Mouse (Mus musculus): ENCODE measurements around the gene Mtmr6. TPM values are rescaled to one million over a fixed set of nuclear protein-coding genes. Genes with fewer than 3 reads are reported as not detected.

Gene Mtmr6
- polyA plus RNA-seq, 1 experiment from 2014 or later = 27.3 TPM

DNA sequence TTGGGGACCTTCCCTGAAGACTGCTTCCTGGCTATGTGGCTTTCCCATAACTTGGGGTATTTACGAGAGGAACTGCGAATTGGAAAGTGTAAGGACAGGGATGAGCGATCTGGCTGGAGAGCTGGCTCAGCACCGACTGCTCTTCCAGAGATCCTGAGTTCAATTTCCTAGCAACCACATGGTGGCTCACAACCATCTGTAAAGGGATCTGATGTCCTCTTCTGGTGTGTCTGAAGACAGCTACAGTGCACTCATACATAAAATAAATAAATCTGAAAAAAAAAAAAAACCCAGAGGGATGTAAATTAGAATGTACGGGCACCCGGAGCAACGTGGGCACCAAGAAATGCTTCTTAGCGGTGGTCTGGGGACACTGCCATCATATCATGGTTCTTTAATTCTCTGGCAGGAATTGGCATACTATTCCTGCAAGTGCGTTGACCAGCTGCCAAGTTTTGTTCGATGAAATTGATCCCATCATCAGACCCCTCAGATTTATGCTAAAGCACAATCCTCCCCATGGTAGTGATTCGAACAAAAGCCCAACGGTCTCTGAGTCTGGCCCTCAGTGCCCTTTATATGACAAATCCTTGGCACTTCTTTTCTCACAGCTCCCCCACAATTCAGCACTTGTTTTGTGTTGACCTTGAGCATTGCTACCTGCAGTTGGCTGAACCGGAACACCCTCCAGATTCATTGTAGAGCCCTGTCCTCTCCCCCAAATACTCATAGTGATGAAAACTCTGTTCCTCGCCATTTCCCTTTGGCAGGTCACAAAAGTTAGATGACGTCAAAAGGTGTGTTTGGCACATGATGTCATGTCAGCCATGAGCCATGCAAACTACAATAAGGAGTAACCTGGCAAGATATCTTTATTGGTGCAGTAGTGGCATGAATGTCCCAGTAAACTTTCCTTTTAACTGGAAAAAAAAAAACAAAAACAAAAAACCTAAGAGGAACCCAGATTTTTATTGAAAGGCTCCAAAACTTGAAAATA is 12.7 kb upstream of the Mtmr6 start:
- H3K27ac ChIP-seq (ENCODE audit: low read depth) = peak overlapping the region; percentile 85
- 25% methylated on average over 15 of the region's 15 CpGs for WGBS
- ATAC-seq (replicated peaks; ENCODE audit: low FRiP score, low TSS enrichment, low read depth) (no peak), DNase-seq (ENCODE audit: low spot score) (no peak)
- H3K36me3 ChIP-seq (ENCODE audit: control insufficient read depth, insufficient read depth, low read length) = no peaks in the 10 kb centered on the region; the same call in 1 of the 2 replicates
- H3K4me2 ChIP-seq (ENCODE audit: low read length) = peak overlapping the region; percentile 83
- H3K9ac ChIP-seq (ENCODE audit: low read length) = peak overlapping the region; percentile 78
- H3K4me1 ChIP-seq (replicated peaks; ENCODE audit: control insufficient read depth, insufficient read depth, low read length) = peaks cover 16% of the 10 kb centered on the region
- no peaks in the 10 kb centered on the region for H3K9me3 ChIP-seq (ENCODE audit: control insufficient read depth, low read length)
- H3K27me3 ChIP-seq (replicated peaks; ENCODE audit: control insufficient read depth, insufficient read depth, low read length) = no peaks in the 10 kb centered on the region
- H3K4me3 ChIP-seq (ENCODE audit: low read depth, low read length) = peak overlapping the region; percentile 97

DNA sequence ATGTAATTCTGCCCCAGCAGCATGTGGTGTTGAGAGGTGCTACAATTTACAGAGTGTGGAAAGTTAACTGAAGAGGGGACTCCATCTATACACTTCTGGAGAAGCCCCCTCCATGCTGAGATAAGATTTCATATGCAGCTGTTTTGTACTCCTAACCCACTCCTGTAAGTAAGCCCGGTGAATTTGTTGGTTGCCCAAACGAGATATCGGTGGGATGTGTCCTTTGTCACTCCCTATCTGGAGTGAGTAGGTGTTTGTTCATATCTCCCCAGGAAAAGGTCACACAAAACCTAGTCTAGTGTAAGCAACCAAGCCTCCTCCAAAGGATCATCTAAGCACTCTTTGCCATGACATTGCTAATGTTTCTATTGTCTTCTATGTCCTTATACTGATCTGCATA is 11.6 kb upstream of the Mtmr6 start:
- H3K27me3 ChIP-seq (replicated peaks; ENCODE audit: control insufficient read depth, insufficient read depth, low read length) = no peaks in the 10 kb centered on the region
- H3K9me3 ChIP-seq (ENCODE audit: control insufficient read depth, low read length) = no peaks in the 10 kb centered on the region
- DNase-seq (ENCODE audit: low spot score) = no peak
- no peak overlapping the region for H3K4me3 ChIP-seq (ENCODE audit: low read depth, low read length)
- 88% methylated on average over 3 of the region's 3 CpGs for WGBS
- H3K36me3 ChIP-seq (ENCODE audit: control insufficient read depth, insufficient read depth, low read length) = no peaks in the 10 kb centered on the region
- no peak overlapping the region for H3K9ac ChIP-seq (ENCODE audit: low read length)
- no peak overlapping the region for H3K27ac ChIP-seq (ENCODE audit: low read depth)
- peaks cover 16% of the 10 kb centered on the region for H3K4me1 ChIP-seq (replicated peaks; ENCODE audit: control insufficient read depth, insufficient read depth, low read length)
- no peak for ATAC-seq (replicated peaks; ENCODE audit: low FRiP score, low TSS enrichment, low read depth)
- H3K4me2 ChIP-seq (ENCODE audit: low read length) = no peak overlapping the region

DNA sequence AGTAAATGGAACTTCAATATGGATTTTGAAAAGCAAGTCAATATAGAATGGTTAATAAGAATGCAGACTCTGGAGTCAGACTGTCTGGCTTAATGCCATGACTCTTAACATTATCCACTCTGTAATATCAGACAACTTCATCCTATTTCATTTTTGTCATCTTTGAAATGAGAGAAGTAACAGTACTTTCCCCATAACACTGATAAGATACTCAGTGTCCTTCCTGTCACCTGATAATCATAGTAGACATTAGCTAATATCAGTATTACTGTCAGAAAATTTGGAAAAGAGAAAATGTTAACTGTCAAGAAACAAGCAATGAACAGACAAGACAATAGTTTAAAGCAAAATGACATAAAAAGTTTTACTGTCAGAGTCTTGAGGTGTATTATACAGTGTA is 10.3 kb upstream of the Mtmr6 start:
- no peak for ATAC-seq (replicated peaks; ENCODE audit: low FRiP score, low TSS enrichment, low read depth)
- Histone ChIP-seq H3K9ac (ENCODE audit: low read length) (no peak overlapping the region), H3K27me3 (replicated peaks; ENCODE audit: control insufficient read depth, insufficient read depth, low read length) (no peaks in the 10 kb centered on the region), H3K4me3 (ENCODE audit: low read depth, low read length) (no peak overlapping the region), H3K9me3 (ENCODE audit: control insufficient read depth, low read length) (no peaks in the 10 kb centered on the region), H3K36me3 (ENCODE audit: control insufficient read depth, insufficient read depth, low read length) (no peaks in the 10 kb centered on the region), H3K4me1 (replicated peaks; ENCODE audit: control insufficient read depth, insufficient read depth, low read length) (peaks cover 11% of the 10 kb centered on the region), H3K4me2 (ENCODE audit: low read length) (no peak overlapping the region), H3K27ac (ENCODE audit: low read depth) (no peak overlapping the region)
- no peak for DNase-seq (ENCODE audit: low spot score)

DNA sequence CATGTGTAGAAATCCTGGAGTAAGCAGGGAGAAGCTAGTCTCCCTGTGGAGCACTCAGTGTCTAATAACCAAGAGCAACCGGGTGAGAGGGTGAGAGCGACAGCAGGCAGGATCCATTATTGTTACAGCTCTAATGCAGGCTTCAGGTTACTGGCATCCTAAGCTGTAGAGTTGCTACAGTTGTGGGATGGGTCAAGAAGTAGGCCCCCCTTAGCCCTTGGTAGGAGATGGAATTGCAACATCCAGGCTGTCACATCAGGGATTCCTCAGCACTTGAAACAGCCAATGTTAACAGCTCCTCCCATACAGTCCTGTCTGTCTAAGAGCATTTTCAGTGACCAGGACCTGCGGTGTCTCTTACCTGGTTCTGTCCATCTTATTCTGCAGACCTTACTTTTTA is 8.7 kb upstream of the Mtmr6 start:
- Histone ChIP-seq H3K27ac (ENCODE audit: low read depth) (no peak overlapping the region), H3K4me3 (ENCODE audit: low read depth, low read length) (no peak overlapping the region), H3K27me3 (replicated peaks; ENCODE audit: control insufficient read depth, insufficient read depth, low read length) (no peaks in the 10 kb centered on the region), H3K9me3 (ENCODE audit: control insufficient read depth, low read length) (no peaks in the 10 kb centered on the region), H3K4me2 (ENCODE audit: low read length) (no peak overlapping the region), H3K9ac (ENCODE audit: low read length) (0 out of 2 replicates have a peak overlapping the region, but pooled peaks have one; percentile 7), H3K36me3 (ENCODE audit: control insufficient read depth, insufficient read depth, low read length) (no peaks in the 10 kb centered on the region), H3K4me1 (replicated peaks; ENCODE audit: control insufficient read depth, insufficient read depth, low read length) (0 out of 2 replicates have a peak, but pooled peaks cover 4% of the 10 kb centered on the region)
- DNase-seq (ENCODE audit: low spot score) (no peak), ATAC-seq (replicated peaks; ENCODE audit: low FRiP score, low TSS enrichment, low read depth) (no peak)
- 27% methylated on average over 3 of the region's 3 CpGs for WGBS

DNA sequence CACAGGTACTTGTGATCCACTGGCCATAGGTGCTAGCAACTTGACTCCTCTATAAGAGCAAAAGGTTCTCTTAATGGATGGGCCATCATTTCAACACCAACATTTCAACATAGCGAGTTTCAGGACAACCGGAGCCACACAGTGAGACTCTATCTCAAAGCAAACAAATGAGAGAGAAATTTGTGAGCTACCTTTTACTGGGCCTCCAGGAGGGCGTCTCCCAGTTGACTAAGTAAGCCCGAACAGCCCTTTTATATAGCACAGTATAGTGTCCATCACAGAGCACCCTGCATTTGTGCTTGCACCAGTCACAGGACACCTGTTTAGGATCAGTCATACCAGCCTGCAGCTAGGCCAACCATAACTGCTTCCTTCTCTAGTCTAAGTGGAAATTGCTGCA is 7.9 kb upstream of the Mtmr6 start:
- Histone ChIP-seq H3K27ac (ENCODE audit: low read depth) (no peak overlapping the region), H3K9ac (ENCODE audit: low read length) (no peak overlapping the region), H3K36me3 (ENCODE audit: control insufficient read depth, insufficient read depth, low read length) (no peaks in the 10 kb centered on the region), H3K4me2 (ENCODE audit: low read length) (no peak overlapping the region), H3K27me3 (replicated peaks; ENCODE audit: control insufficient read depth, insufficient read depth, low read length) (no peaks in the 10 kb centered on the region), H3K9me3 (ENCODE audit: control insufficient read depth, low read length) (no peaks in the 10 kb centered on the region), H3K4me3 (ENCODE audit: low read depth, low read length) (no peak overlapping the region), H3K4me1 (replicated peaks; ENCODE audit: control insufficient read depth, insufficient read depth, low read length) (0 out of 2 replicates have a peak, but pooled peaks cover 4% of the 10 kb centered on the region)
- no peak for DNase-seq (ENCODE audit: low spot score)
- 55% methylated on average over 4 of the region's 4 CpGs for WGBS
- no peak for ATAC-seq (replicated peaks; ENCODE audit: low FRiP score, low TSS enrichment, low read depth)

DNA sequence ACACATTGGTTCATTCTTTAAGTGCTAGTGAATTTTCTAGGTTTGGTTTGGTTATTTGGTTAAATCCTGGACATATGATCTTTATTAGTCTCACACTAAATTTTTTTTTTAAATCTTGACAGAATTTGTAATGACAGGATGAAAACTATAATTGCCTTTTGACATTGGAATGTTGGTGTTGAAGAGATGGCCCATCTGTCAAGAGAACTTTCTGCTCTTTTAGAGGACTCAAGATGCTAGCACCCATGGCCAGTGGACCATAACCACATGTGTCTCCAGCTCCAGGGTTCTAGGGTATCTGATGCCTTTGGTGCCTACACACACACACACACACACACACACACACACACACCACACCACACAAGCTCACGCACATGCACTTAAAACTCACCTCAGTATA is 7.2 kb upstream of the Mtmr6 start:
- Histone ChIP-seq H3K9me3 (ENCODE audit: control insufficient read depth, low read length) (no peaks in the 10 kb centered on the region), H3K4me3 (ENCODE audit: low read depth, low read length) (no peak overlapping the region), H3K4me1 (replicated peaks; ENCODE audit: control insufficient read depth, insufficient read depth, low read length) (no peaks in the 10 kb centered on the region), H3K4me2 (ENCODE audit: low read length) (no peak overlapping the region), H3K27me3 (replicated peaks; ENCODE audit: control insufficient read depth, insufficient read depth, low read length) (no peaks in the 10 kb centered on the region), H3K27ac (ENCODE audit: low read depth) (no peak overlapping the region), H3K9ac (ENCODE audit: low read length) (no peak overlapping the region), H3K36me3 (ENCODE audit: control insufficient read depth, insufficient read depth, low read length) (no peaks in the 10 kb centered on the region)
- ATAC-seq (replicated peaks; ENCODE audit: low FRiP score, low TSS enrichment, low read depth) (no peak), DNase-seq (ENCODE audit: low spot score) (no peak)
- WGBS = 89% methylated on average over 1 of the region's 1 CpGs

DNA sequence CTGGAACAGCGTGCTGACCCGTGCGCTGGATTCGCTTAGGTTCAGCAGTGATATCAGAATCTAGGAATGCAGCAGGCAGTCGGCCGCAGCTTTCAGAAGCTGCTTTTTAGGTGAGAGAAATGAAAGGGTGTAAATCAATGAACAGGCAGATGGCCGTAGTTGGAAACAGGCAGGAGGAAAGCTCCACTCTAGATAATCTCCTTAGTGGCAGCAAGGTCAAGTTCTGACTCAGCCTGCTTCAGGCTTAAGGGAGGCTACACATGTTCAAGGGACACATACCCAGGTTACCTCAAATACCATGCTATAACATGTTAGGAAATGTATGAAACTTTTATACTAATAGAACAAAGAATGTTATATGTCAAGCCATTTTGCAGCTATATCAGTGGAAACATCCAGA is 2.7 kb upstream of the Mtmr6 start:
- Histone ChIP-seq H3K9ac (ENCODE audit: low read length) (no peak overlapping the region), H3K4me2 (ENCODE audit: low read length) (no peak overlapping the region), H3K4me3 (ENCODE audit: low read depth, low read length) (no peak overlapping the region), H3K27ac (ENCODE audit: low read depth) (no peak overlapping the region), H3K4me1 (replicated peaks; ENCODE audit: control insufficient read depth, insufficient read depth, low read length) (no peaks in the 10 kb centered on the region; the same call in 1 of the 2 replicates), H3K36me3 (ENCODE audit: control insufficient read depth, insufficient read depth, low read length) (no peaks in the 10 kb centered on the region), H3K9me3 (ENCODE audit: control insufficient read depth, low read length) (no peaks in the 10 kb centered on the region), H3K27me3 (replicated peaks; ENCODE audit: control insufficient read depth, insufficient read depth, low read length) (no peaks in the 10 kb centered on the region)
- DNase-seq (ENCODE audit: low spot score) = no peak
- no peak for ATAC-seq (replicated peaks; ENCODE audit: low FRiP score, low TSS enrichment, low read depth)
- 53% methylated on average over 7 of the region's 7 CpGs for WGBS

DNA sequence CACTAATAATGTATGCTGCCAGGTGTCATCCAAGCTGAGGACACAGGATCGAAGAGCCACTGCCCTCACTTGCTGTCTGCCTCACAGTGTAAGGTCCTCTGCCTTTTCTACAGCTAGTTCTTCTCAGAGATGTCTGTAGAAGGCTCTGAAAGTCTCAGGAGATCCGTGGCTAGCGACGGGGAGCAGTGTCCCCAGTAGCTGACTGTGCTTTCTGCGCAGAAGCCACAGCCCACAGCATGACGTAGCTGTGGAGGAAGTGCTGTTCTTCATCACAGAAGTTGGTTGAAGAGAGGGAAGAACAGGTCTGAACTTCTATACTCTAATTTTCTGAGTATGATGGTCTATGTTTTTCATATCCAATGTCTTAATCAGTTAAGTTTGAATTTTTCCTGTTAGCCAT is 4.3 kb downstream of the Mtmr6 start:
- WGBS = 86% methylated on average over 6 of the region's 6 CpGs
- DNase-seq (ENCODE audit: low spot score) (peak; percentile 18), ATAC-seq (replicated peaks; ENCODE audit: low FRiP score, low TSS enrichment, low read depth) (no peak)
- no peaks in the 10 kb centered on the region for H3K36me3 ChIP-seq (ENCODE audit: control insufficient read depth, insufficient read depth, low read length)
- H3K4me2 ChIP-seq (ENCODE audit: low read length) = no peak overlapping the region
- H3K9me3 ChIP-seq (ENCODE audit: control insufficient read depth, low read length) = no peaks in the 10 kb centered on the region
- H3K27ac ChIP-seq (ENCODE audit: low read depth) = no peak overlapping the region
- H3K4me3 ChIP-seq (ENCODE audit: low read depth, low read length) = no peak overlapping the region
- no peak overlapping the region for H3K9ac ChIP-seq (ENCODE audit: low read length)
- no peaks in the 10 kb centered on the region for H3K27me3 ChIP-seq (replicated peaks; ENCODE audit: control insufficient read depth, insufficient read depth, low read length)
- H3K4me1 ChIP-seq (replicated peaks; ENCODE audit: control insufficient read depth, insufficient read depth, low read length) = no peaks in the 10 kb centered on the region; the same call in 1 of the 2 replicates

DNA sequence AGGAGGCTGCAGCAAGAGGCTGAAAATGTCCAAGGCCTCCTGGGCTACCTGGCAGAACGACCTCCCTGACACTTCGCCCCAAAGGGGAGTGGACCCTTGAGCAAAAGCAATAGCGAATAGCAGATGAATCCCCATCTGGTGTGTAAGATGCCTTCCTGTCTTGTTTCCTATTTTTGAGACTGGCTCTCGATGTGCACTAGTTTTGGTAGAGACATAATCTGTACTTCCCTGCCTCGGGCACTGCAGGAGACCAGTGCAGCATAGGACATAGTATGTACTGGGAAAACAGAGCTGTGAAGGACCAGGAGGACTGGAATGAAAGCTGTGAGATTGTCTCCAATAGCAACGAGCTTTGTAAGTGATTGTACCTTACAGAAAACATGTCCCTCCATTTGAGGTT is 8.3 kb downstream of the Mtmr6 start:
- Histone ChIP-seq H3K27ac (ENCODE audit: low read depth) (no peak overlapping the region), H3K4me3 (ENCODE audit: low read depth, low read length) (no peak overlapping the region), H3K4me1 (replicated peaks; ENCODE audit: control insufficient read depth, insufficient read depth, low read length) (no peaks in the 10 kb centered on the region), H3K9me3 (ENCODE audit: control insufficient read depth, low read length) (no peaks in the 10 kb centered on the region), H3K9ac (ENCODE audit: low read length) (no peak overlapping the region), H3K27me3 (replicated peaks; ENCODE audit: control insufficient read depth, insufficient read depth, low read length) (no peaks in the 10 kb centered on the region), H3K36me3 (ENCODE audit: control insufficient read depth, insufficient read depth, low read length) (peaks cover 8% of the 10 kb centered on the region; the same call in 1 of the 2 replicates), H3K4me2 (ENCODE audit: low read length) (no peak overlapping the region)
- 75% methylated on average over 6 of the region's 6 CpGs for WGBS
- no peak for ATAC-seq (replicated peaks; ENCODE audit: low FRiP score, low TSS enrichment, low read depth)
- no peak for DNase-seq (ENCODE audit: low spot score)
